Mouse (Mus musculus) hindbrain, embryonic 13.5 days (tissue): ENCODE results near the gene Sept9. TPM values are rescaled to one million over a fixed set of nuclear protein-coding genes. Genes with fewer than 3 reads are reported as not detected.

Experiments
- ATAC-seq: fragments of 200-750 bp; cut with Nextera tagmentation; 2 replicates; pipeline ENCODE4 v1.8.0; 2017; ENCODE audit warnings: moderate TSS enrichment; ENCODE audit not compliant: low FRiP score
- H3K27ac ChIP-seq: fragments of 300-500 bp; sonication (generic); 2 replicates; pipeline ENCODE4 v1.5.1; 2015; ENCODE audit warnings: inconsistent platforms, mild to moderate bottlenecking, moderate library complexity
- H3K27me3 ChIP-seq: fragments of 300-500 bp; sonication (generic); 2 replicates; pipeline ENCODE4 v1.6.1; 2015; ENCODE audit warnings: mild to moderate bottlenecking, inconsistent platforms
- H3K36me3 ChIP-seq: fragments of 300-500 bp; sonication (generic); 2 replicates; pipeline ENCODE4 v1.6.1; 2015; ENCODE audit warnings: mild to moderate bottlenecking, inconsistent platforms
- H3K4me1 ChIP-seq: fragments of 300-500 bp; sonication (generic); replicated peaks from 2 replicates; pipeline ENCODE4 v1.6.1; 2015; ENCODE audit warnings: inconsistent platforms
- H3K4me2 ChIP-seq: fragments of 300-500 bp; sonication (generic); 2 replicates; pipeline ENCODE4 v1.6.1; 2015; ENCODE audit warnings: inconsistent platforms, mild to moderate bottlenecking, moderate library complexity
- H3K4me3 ChIP-seq: fragments of 300-500 bp; sonication (generic); 2 replicates; pipeline ENCODE4 v1.5.1; 2015; ENCODE audit warnings: mild to moderate bottlenecking, inconsistent platforms
- H3K9ac ChIP-seq: fragments of 300-500 bp; sonication (generic); 2 replicates; pipeline ENCODE4 v1.6.1; 2015; ENCODE audit warnings: mild to moderate bottlenecking, inconsistent platforms
- H3K9me3 ChIP-seq: fragments of 300-500 bp; sonication (generic); 2 replicates; pipeline ENCODE4 v1.6.1; 2016; ENCODE audit warnings: inconsistent platforms
- WGBS: fragments of 180-500 bp; shearing (Covaris S2); methylation state at CpG from one replicate; pipeline ENCODE4 v1.1.7; 2015; 5-methylcytosine and 5-hydroxymethylcytosine counted together
- polyA plus RNA-seq: library from polyadenylated mRNA; unstranded; fragments of >200 nt; fragmentation: Nextera tagmentation; extraction: Ambion mirVana; gene quantifications from 2 replicates; pipeline ENCODE4 v1.2.1, GENCODE M21; 2015

The Sept9 gene
- polyA plus RNA-seq, 1 experiment from 2014 or later: 117 TPM

DNA sequence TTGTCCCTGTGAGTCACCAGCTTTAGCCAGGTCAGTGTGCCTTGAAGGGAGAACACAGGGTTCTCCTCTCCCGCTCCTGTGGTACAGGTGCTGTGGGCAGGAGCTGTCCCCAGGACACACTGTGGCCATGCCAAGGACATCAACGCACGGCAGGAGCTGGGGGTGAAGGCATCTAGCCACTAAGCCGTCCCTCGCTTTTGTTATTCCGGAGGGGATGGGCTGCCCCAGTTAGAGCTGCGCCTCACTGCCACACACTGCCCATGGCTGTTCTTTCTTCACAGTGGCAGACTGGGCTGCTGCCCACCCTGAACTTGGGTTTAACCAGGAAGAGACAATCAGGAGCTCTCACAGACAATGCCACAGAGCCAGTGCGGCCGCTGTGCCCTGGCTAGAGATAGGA lies 36.4 kb upstream of the Sept9 start:
- H3K9ac ChIP-seq: no peak overlapping the region; the same call in 1 of the 2 replicates
- H3K9me3 ChIP-seq: no peaks in the 10 kb centered on the region
- peaks cover 8% of the 10 kb centered on the region; the same call in 1 of the 2 replicates for H3K4me1 ChIP-seq
- ATAC-seq: no peak
- H3K27me3 ChIP-seq: no peaks in the 10 kb centered on the region
- WGBS: 69% methylated on average over 9 of the region's 9 CpGs
- H3K36me3 ChIP-seq: peaks cover 27% of the 10 kb centered on the region
- no peak overlapping the region for H3K27ac ChIP-seq
- H3K4me3 ChIP-seq: no peak overlapping the region
- H3K4me2 ChIP-seq: no peak overlapping the region

DNA sequence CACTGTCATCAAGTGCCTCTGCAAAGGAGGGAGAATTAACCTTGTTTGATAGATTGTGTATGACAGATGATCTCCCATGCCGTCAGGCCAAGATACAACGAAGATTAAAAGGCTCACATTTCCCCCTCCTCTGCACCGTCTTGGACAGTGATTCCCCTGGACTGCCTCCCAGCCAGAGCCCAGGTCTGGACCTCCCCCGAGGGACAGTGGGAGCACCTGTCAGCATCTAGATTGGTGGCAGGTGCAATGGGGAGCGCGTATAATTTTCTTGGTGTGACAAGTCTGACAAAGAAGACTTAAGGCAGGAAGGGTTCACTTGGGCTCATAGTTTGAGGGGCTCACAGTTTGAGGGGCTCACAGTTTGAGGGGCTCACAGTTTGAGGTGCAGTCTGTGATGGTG lies 35.7 kb upstream of the Sept9 start:
- Histone ChIP-seq H3K9me3 (no peaks in the 10 kb centered on the region), H3K9ac (no peak overlapping the region), H3K27ac (no peak overlapping the region), H3K4me3 (no peak overlapping the region), H3K27me3 (no peaks in the 10 kb centered on the region), H3K36me3 (peaks cover 20% of the 10 kb centered on the region), H3K4me1 (0 out of 2 replicates have a peak, but pooled peaks cover 1% of the 10 kb centered on the region), H3K4me2 (no peak overlapping the region)
- WGBS: 83% methylated on average over 6 of the region's 6 CpGs
- no peak for ATAC-seq

DNA sequence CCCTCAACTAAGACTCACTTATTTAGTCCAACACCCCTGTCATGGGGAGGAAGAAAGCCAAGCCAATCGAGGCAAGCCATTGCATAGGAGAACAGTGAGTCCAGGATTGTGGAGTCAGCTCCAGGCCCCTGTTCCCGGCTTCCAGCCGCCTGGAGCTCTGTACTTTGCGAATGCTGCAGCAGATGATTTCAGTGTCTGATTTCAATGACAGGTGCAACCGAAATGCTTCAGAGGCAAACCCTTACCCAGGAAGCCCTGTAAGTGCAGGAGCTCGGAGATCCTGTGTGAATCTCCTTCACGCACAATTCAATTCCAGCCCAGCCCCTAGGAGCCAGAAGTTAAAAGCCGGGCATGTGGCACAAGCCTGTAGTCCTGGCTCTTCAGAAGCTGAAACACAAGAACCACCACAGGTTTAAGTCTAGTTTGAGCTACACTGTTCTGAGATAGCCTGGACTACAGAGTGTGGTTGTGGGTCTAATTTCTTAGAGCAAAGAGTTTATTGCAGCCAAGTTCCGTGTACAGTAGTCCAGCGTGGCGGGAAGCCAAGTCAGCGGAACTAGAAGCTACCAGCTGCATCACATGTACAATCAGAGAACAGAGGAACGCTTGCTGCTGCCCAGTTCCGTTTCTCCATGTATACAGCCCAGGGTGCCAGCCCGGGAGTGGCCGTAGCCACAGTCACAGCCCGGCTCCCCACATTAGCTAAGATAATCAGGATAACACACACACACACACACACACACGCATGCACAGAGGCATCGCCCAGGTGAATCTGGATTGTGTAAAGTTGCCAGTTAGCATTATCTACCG lies 31.0 kb upstream of the Sept9 start:
- Histone ChIP-seq H3K9me3 (no peaks in the 10 kb centered on the region), H3K27ac (peak overlapping the region; percentile 72), H3K27me3 (no peaks in the 10 kb centered on the region), H3K4me3 (no peak overlapping the region), H3K9ac (no peak overlapping the region), H3K36me3 (no peaks in the 10 kb centered on the region), H3K4me2 (no peak overlapping the region), H3K4me1 (peaks cover 15% of the 10 kb centered on the region)
- WGBS: 85% methylated on average over 20 of the region's 20 CpGs
- no peak for ATAC-seq

DNA sequence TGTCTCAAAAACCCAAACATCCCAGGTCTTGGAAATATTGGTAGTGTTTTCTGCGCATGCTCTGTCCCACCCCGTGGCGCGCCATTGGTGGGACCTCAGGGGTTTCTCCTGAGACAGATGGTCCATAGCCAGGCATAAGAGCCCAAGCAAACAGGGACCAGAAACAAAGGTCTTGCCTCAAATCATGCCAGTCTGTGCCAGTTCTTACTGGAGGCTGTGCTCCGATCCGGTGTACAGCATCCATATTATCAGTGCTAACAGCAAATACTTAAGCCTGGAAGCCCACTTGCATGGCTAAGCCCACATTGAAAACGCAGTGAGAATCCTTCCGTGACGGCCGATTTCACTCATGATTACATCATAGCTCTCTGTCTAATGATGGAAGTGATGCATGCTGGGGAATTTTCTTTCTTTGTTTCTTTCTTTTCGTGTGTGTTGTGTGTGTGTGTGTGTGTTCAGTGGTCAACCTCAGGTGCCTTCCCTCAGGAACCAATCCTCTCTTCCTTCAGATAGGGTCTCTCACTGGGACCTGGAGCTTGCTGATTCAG lies 30.3 kb upstream of the Sept9 start:
- Histone ChIP-seq H3K4me2 (no peak overlapping the region), H3K27ac (peak overlapping the region; percentile 72), H3K27me3 (no peaks in the 10 kb centered on the region), H3K9me3 (no peaks in the 10 kb centered on the region), H3K9ac (no peak overlapping the region), H3K4me1 (peaks cover 22% of the 10 kb centered on the region), H3K4me3 (no peak overlapping the region), H3K36me3 (no peaks in the 10 kb centered on the region)
- ATAC-seq: no peak
- 84% methylated on average over 11 of the region's 11 CpGs for WGBS

DNA sequence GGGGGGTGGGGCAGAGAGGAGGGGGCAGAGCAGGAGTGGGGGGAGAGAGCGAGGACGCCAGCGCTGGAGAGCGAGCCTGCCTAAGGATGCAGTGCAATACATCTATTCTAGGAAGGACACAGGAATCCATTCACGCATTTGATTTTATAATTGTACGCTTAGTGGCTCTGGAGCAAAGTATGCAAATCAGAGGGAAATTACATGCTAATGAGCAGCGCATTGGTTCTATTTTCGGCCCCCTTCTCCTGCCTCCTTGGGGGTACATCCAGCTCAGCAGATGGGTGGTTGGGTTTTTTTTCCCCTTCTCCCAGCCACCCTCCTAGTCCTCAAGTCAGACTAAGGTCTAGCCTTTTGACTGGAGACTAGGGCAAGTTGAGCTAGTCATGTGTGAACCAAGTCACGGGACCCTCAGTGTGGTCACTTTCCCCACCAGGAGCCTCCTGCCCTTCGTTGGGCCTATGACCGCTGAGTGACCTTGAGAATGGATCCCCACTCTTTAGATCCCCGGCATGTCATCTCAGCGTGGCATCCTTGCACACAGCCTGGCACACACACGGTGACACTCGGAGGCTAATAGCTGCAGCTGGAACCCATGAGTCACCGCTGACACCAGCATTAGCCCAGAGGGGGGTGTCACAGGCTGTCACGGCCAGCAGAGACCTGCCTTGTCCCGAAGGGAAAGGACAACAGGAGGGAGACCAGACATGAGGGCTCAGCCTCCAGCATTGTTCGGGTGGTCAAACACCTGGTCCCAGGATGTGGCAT lies 29.5 kb upstream of the Sept9 start:
- H3K4me2 ChIP-seq: no peak overlapping the region
- 73% methylated on average over 19 of the region's 19 CpGs for WGBS
- no peaks in the 10 kb centered on the region for H3K36me3 ChIP-seq
- H3K27ac ChIP-seq: peak overlapping the region; percentile 62
- no peak overlapping the region for H3K4me3 ChIP-seq
- peaks cover 30% of the 10 kb centered on the region for H3K4me1 ChIP-seq
- ATAC-seq: no peak
- H3K27me3 ChIP-seq: no peaks in the 10 kb centered on the region
- H3K9me3 ChIP-seq: no peaks in the 10 kb centered on the region
- H3K9ac ChIP-seq: no peak overlapping the region

DNA sequence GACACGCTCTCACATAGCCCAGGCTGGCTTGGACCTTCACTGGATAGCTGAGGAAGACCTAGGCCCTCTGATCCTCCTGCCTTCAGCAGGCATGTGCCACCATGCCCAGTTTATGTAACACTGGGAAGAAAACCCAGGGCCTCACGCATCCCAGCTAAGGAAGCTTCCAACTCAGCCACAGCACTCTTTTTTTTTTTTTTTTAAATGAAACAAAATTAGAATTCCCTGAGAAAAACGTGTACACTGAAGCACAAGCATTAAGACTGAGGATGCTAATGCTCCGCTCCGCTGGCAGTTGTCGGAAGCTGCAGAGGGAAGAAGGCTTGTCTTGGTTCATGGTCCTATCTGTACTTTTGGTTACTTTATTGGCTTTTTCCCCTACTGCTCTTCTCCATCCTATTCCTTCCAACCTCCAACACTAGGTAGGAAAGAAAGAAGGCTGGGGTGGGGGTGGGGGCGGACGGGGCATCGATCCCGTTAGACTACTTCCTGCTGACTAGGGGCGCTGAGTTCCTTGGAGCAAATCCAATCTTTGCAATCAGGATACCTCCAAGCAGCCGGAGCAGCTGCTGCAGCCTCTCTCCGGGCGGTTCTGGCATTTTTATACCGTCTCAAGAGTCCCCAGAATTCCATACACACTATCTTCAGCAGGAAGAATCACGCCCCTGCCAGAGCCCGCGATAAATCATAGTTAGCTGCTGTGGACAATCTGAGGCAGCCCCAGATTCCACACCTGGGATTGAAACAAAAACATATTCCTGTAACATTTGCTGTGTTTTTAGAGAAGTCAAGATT lies 25.2 kb upstream of the Sept9 start:
- Histone ChIP-seq H3K4me3 (no peak overlapping the region; the same call in 1 of the 2 replicates), H3K36me3 (no peaks in the 10 kb centered on the region), H3K9ac (peak overlapping the region; percentile 0; the same call in 1 of the 2 replicates), H3K27me3 (peaks cover 9% of the 10 kb centered on the region), H3K4me2 (peak overlapping the region; percentile 41), H3K9me3 (no peaks in the 10 kb centered on the region), H3K27ac (peak overlapping the region; percentile 53), H3K4me1 (peaks cover 33% of the 10 kb centered on the region)
- 41% methylated on average over 18 of the region's 18 CpGs for WGBS
- no peak for ATAC-seq

- peak overlapping the region; percentile 41 for H3K4me2 ChIP-seq
- H3K9ac ChIP-seq: peak overlapping the region; percentile 0; the same call in 1 of the 2 replicates
- peaks cover 11% of the 10 kb centered on the region for H3K27me3 ChIP-seq
- no peaks in the 10 kb centered on the region for H3K9me3 ChIP-seq
- peak overlapping the region; percentile 14; the same call in 1 of the 2 replicates for H3K4me3 ChIP-seq
- no peaks in the 10 kb centered on the region for H3K36me3 ChIP-seq
- ATAC-seq: no peak
- WGBS: 42% methylated on average over 15 of the region's 15 CpGs
- peaks cover 28% of the 10 kb centered on the region for H3K4me1 ChIP-seq
- peak overlapping the region; percentile 53 for H3K27ac ChIP-seq
Observed at GRCm38 (mm10) chr11:117174924-117175323, 24.5 kb upstream of the Sept9 start.

GRCm38 (mm10) chr11:117175472-117175871 lies 24.0 kb upstream of the Sept9 start:
- no peak for ATAC-seq
- no peaks in the 10 kb centered on the region for H3K36me3 ChIP-seq

DNA sequence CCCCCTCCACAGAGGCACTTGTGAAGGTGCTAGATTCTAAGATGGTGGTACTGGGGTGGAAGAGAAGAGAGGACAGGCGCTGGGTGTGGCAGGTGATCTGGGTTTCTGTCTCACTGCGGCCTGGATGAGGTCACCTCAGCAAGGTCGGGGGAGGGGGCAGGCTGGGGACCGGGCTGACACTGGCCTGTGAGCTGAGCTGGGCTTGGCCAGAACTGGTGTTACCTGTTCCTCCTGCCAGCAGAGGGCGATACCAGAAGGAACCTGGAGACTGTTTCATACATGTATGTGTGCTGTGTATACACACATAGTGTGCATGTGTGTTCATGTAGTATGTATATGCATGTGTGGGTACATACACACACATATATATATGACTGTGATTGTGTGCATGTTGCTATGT lies 23.2 kb upstream of the Sept9 start:
- H3K4me2 ChIP-seq: no peak overlapping the region
- H3K36me3 ChIP-seq: no peaks in the 10 kb centered on the region
- peaks cover 11% of the 10 kb centered on the region for H3K27me3 ChIP-seq
- no peak overlapping the region for H3K9ac ChIP-seq
- no peak for ATAC-seq
- H3K4me3 ChIP-seq: no peak overlapping the region
- H3K9me3 ChIP-seq: 0 out of 2 replicates have a peak, but pooled peaks cover 5% of the 10 kb centered on the region
- H3K27ac ChIP-seq: no peak overlapping the region
- peaks cover 23% of the 10 kb centered on the region for H3K4me1 ChIP-seq
- 47% methylated on average over 5 of the region's 5 CpGs for WGBS

More at GRCm38 (mm10) chr11:117175472-117175871, 24.0 kb upstream of the Sept9 start:
- H3K27me3 ChIP-seq: peaks cover 11% of the 10 kb centered on the region
- no peak overlapping the region for H3K27ac ChIP-seq
- no peak overlapping the region for H3K4me3 ChIP-seq
- H3K4me2 ChIP-seq: peak overlapping the region; percentile 41; the same call in 1 of the 2 replicates
- H3K9ac ChIP-seq: no peak overlapping the region
- 79% methylated on average over 12 of the region's 12 CpGs for WGBS
- peaks cover 23% of the 10 kb centered on the region for H3K4me1 ChIP-seq
- no peaks in the 10 kb centered on the region for H3K9me3 ChIP-seq

DNA sequence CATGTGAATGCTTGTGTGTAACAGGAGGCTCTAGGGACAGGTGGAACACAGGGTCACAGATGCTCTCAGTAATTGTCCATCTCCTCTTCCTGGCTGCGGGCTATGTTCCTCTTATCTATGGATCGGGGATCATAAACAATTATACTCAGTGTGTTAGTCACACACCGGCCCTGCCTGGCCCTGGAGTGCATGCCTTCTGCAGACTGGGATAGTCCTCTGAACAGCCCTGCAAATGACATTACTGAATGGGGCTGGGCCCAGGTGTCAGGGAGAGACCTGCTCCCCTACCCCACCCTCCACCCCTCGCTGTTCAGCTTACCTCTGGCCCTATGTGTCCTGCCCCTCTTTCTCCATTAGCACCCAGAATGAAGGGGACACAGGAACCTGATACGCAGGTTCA lies 22.6 kb upstream of the Sept9 start:
- H3K4me3 ChIP-seq: no peak overlapping the region
- WGBS: 79% methylated on average over 5 of the region's 5 CpGs
- peaks cover 11% of the 10 kb centered on the region for H3K27me3 ChIP-seq
- H3K4me2 ChIP-seq: no peak overlapping the region
- ATAC-seq: 0 out of 2 replicates have a peak, but pooled peaks have one; percentile 33
- peaks cover 11% of the 10 kb centered on the region; the same call in 1 of the 2 replicates for H3K9me3 ChIP-seq
- no peaks in the 10 kb centered on the region for H3K36me3 ChIP-seq
- H3K27ac ChIP-seq: no peak overlapping the region
- H3K4me1 ChIP-seq: peaks cover 23% of the 10 kb centered on the region
- H3K9ac ChIP-seq: no peak overlapping the region

- H3K9ac ChIP-seq: no peak overlapping the region
- no peaks in the 10 kb centered on the region for H3K36me3 ChIP-seq
- peaks cover 11% of the 10 kb centered on the region for H3K27me3 ChIP-seq
- H3K9me3 ChIP-seq: peaks cover 16% of the 10 kb centered on the region
- no peak overlapping the region for H3K27ac ChIP-seq
- 60% methylated on average over 8 of the region's 11 CpGs for WGBS
- peaks cover 23% of the 10 kb centered on the region for H3K4me1 ChIP-seq
- no peak overlapping the region for H3K4me2 ChIP-seq
- H3K4me3 ChIP-seq: no peak overlapping the region
- peak; percentile 74 for ATAC-seq
Observed at GRCm38 (mm10) chr11:117177303-117177979, 22.0 kb upstream of the Sept9 start.
